Mouse (Mus musculus) right cerebral cortex, postnatal 14 days (tissue): Measurements from ENCODE around the gene Rab3gap2.

Experiments
- DNase-seq: peaks from one replicate; pipeline ENCODE4 v3.0.0; 2022

The Rab3gap2 gene

GRCm38 (mm10) chr1:185335231-185335765, 131.4 kb downstream of the Rab3gap2 start:
- no peak for DNase-seq
